Mouse (Mus musculus) hindbrain, embryonic 15.5 days (tissue): ENCODE data around the gene Cr1l. TPM values are rescaled to one million over a fixed set of nuclear protein-coding genes. Genes with fewer than 3 reads are reported as not detected.

Experiments used
- ATAC-seq: fragments of 200-750 bp; cut with Nextera tagmentation; 2 replicates; pipeline ENCODE4 v1.8.0; 2017; ENCODE audit warnings: low read depth, moderate number of reproducible peaks, moderate TSS enrichment; ENCODE audit not compliant: low FRiP score
- H3K27ac ChIP-seq: fragments of 300-500 bp; sonication (generic); replicated peaks from 2 replicates; pipeline ENCODE4 v1.5.1; 2015; ENCODE audit warnings: mild to moderate bottlenecking, inconsistent platforms
- H3K27me3 ChIP-seq: fragments of 300-500 bp; sonication (generic); 2 replicates; pipeline ENCODE4 v1.6.1; 2015; ENCODE audit warnings: control low read depth, inconsistent platforms
- H3K36me3 ChIP-seq: fragments of 300-500 bp; sonication (generic); 2 replicates; pipeline ENCODE4 v1.6.1; 2015; ENCODE audit warnings: control low read depth, inconsistent platforms
- H3K4me1 ChIP-seq: fragments of 300-500 bp; sonication (generic); replicated peaks from 2 replicates; pipeline ENCODE4 v1.6.1; 2015; ENCODE audit warnings: control low read depth, inconsistent platforms
- H3K4me2 ChIP-seq: fragments of 300-500 bp; sonication (generic); 2 replicates; pipeline ENCODE4 v1.6.1; 2015; ENCODE audit warnings: moderate library complexity, mild to moderate bottlenecking, inconsistent platforms
- H3K4me3 ChIP-seq: fragments of 300-500 bp; sonication (generic); 2 replicates; pipeline ENCODE4 v1.5.1; 2015; ENCODE audit warnings: mild to moderate bottlenecking, inconsistent platforms
- H3K9ac ChIP-seq: fragments of 300-500 bp; sonication (generic); 2 replicates; pipeline ENCODE4 v1.6.1; 2015; ENCODE audit warnings: inconsistent platforms
- H3K9me3 ChIP-seq: fragments of 300-500 bp; sonication (generic); 2 replicates; pipeline ENCODE4 v1.6.1; 2016; ENCODE audit warnings: control low read depth, inconsistent platforms
- WGBS: fragments of 180-500 bp; shearing (Covaris S2); methylation state at CpG from one replicate; pipeline ENCODE4 v1.1.7; 2015; 5-methylcytosine and 5-hydroxymethylcytosine counted together
- polyA plus RNA-seq: library from polyadenylated mRNA; unstranded; fragments of >200 nt; fragmentation: Nextera tagmentation; extraction: Ambion mirVana; gene quantifications from 2 replicates; pipeline ENCODE4 v1.2.1, GENCODE M21; 2015

Cr1l gene
- polyA plus RNA-seq, 1 experiment from 2014 or later = 39.0 TPM

DNA sequence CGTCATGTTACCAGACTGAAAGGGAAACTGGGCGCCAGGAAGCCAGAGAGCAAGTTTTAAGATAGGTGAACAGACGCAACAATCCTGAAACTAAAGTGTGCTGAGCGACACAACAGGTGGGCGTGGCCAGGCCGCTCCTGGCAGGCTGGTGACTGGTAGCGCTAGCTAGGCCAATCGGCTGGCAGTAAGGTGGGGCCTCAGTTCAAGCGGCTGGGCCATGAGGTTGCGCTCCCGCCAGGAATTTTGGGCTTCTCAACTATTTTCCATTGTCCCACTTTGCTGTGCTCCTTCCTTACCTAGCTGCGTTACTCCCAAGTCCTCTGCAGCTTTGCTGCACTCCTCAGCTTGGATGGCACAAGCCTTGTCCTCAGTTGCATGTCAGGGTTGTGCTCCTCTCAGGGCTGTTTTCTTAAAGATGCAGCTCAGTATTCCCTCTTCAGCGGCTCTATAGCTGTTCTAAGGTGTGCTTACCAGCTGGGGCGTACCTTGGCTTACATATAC, 39.1 kb downstream of the Cr1l start, which contains the start of gene Cd46:
Gene Cd46 (minus strand): TSS at position 30 of the 501 bp plus-strand sequence.
- Histone ChIP-seq H3K36me3 (no peaks in the 10 kb centered on the region), H3K4me1 (peaks cover 13% of the 10 kb centered on the region), H3K4me3 (peak within 1 kb of the TSS; percentile 32), H3K27me3 (no peaks in the 10 kb centered on the region), H3K27ac (no peak within 1 kb of the TSS), H3K9ac (peak within 1 kb of the TSS; percentile 37), H3K4me2 (peak within 1 kb of the TSS; percentile 80), H3K9me3 (no peaks in the 10 kb centered on the region)
- 2% methylated on average over 14 of the region's 14 CpGs for whole genome bisulfite sequencing
- peak; percentile 92 for ATAC-seq

DNA sequence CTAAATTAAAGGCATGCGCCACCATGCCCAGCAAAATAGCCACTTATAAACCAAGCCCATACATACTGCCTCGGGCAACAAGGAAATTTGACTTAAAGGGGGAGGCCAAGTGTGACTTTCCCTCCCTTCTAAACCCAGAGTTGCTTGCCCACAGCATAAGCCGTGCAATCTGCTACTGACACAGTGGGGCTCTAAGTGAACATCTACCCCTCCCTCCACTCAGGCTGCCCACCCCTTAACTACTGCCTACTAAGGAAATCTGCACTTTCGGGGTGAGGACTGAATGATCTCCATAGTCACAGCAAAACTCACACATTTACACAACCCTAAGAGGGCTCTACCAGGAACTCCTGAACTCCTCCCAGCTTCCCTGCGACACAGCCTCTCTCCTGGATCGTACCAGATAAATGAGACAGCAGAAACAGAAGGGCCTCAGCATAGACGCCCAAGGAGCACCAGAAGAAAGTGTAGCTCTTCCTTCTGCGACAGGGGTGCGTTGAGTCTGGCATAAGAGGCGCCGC, 39.6 kb downstream of the Cr1l start:
- peak overlapping the region; percentile 32 for H3K4me3 ChIP-seq
- peak overlapping the region; percentile 37 for H3K9ac ChIP-seq
- 23% methylated on average over 11 of the region's 11 CpGs for WGBS
- no peak overlapping the region for H3K27ac ChIP-seq
- H3K4me1 ChIP-seq = peaks cover 13% of the 10 kb centered on the region
- H3K9me3 ChIP-seq = 0 out of 2 replicates have a peak, but pooled peaks cover 2% of the 10 kb centered on the region
- no peaks in the 10 kb centered on the region for H3K27me3 ChIP-seq
- H3K4me2 ChIP-seq = peak overlapping the region; percentile 80
- H3K36me3 ChIP-seq = no peaks in the 10 kb centered on the region
- peak; percentile 79 for ATAC-seq

DNA sequence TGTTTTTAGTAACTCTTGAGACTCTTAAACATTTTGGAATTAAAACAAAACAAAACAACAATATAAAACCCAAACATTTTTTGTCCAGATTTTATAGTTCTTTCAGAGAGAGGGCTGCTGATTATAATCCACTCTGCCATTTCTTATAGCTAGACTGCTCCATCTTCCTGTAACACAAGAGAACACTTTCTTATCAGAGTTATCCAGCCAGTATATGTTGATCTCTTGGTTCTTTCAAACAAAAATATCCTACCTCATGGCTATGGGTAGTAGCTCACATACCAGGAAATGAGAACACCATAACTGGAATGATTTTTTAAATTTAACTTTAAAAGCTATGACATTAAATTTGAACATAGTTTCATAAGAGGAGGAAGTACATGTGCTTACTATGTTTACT, 49.2 kb downstream of the Cr1l start:
- no peak overlapping the region for H3K4me3 ChIP-seq
- H3K36me3 ChIP-seq = no peaks in the 10 kb centered on the region
- H3K9me3 ChIP-seq = 0 out of 2 replicates have a peak, but pooled peaks cover 2% of the 10 kb centered on the region
- H3K4me2 ChIP-seq = no peak overlapping the region
- no peak overlapping the region for H3K9ac ChIP-seq
- no peaks in the 10 kb centered on the region for H3K4me1 ChIP-seq
- no peak overlapping the region for H3K27ac ChIP-seq
- H3K27me3 ChIP-seq = no peaks in the 10 kb centered on the region
- ATAC-seq = no peak

Other genes starting within 250 kb of the Cr1l start
- gene Cd34, start 192.8 kb downstream of the Cr1l start, polyA plus RNA-seq = 30.5 and 32.7 TPM in 2 replicates
- 1.4 and 2.0 TPM in 2 replicates for gene Cd46, start 39.3 kb downstream of the Cr1l start, polyA plus RNA-seq
- gene Cr2, start 45.1 kb upstream of the Cr1l start, polyA plus RNA-seq = 0.40 and 0.60 TPM in 2 replicates